Mouse (Mus musculus) C2C12 (cell line): ENCODE results near the gene Fap. TPM values are rescaled to one million over a fixed set of nuclear protein-coding genes. Genes with fewer than 3 reads are reported as not detected.

Experiments used
- H3K27me3 ChIP-seq: one replicate; pipeline ENCODE4 v1.6.1; 2011; ENCODE audit not compliant: control insufficient read depth, insufficient read depth, insufficient read length
- H3K36me3 ChIP-seq: one replicate; pipeline ENCODE4 v1.6.1; 2011; ENCODE audit not compliant: control insufficient read depth, insufficient read depth
- H3K4me3 ChIP-seq: one replicate; pipeline ENCODE4 v1.5.1; 2011; ENCODE audit warnings: mild to moderate bottlenecking, control low read depth; ENCODE audit not compliant: poor library complexity, insufficient read depth, severe bottlenecking
- H3K79me2 ChIP-seq: one replicate; pipeline ENCODE4 v1.6.1; 2011; ENCODE audit not compliant: control insufficient read depth, insufficient read depth
- H3K79me3 ChIP-seq: one replicate; pipeline ENCODE4 v1.6.1; 2011; ENCODE audit warnings: low read depth, control low read depth
- H3ac ChIP-seq: one replicate; pipeline ENCODE3; 2011; ENCODE audit warnings: low read depth; ENCODE audit not compliant: control insufficient read depth, insufficient read length
- CEBPB ChIP-seq: IDR thresholded peaks from one replicate; pipeline ENCODE4 v1.6.1; 2011; ENCODE audit warnings: low read depth, mild to moderate bottlenecking, control low read depth, moderate library complexity
- CTCF ChIP-seq: IDR thresholded peaks from one replicate; pipeline ENCODE4 v1.5.1; 2011; ENCODE audit not compliant: control insufficient read depth, insufficient read depth, insufficient read length
- FOSL1 ChIP-seq: IDR thresholded peaks from one replicate; pipeline ENCODE4 v1.8.0; 2011; ENCODE audit warnings: mild to moderate bottlenecking, low read length; ENCODE audit not compliant: poor library complexity, insufficient read depth, severe bottlenecking
- MAX ChIP-seq: IDR thresholded peaks from one replicate; pipeline ENCODE4 v1.6.1; 2011; ENCODE audit warnings: mild to moderate bottlenecking, control low read depth
- MYOD1 ChIP-seq: IDR thresholded peaks from one replicate; pipeline ENCODE4 v1.6.1; 2011; ENCODE audit warnings: low read depth; ENCODE audit not compliant: control insufficient read depth, insufficient read length
- MYOG ChIP-seq: IDR thresholded peaks from one replicate; pipeline ENCODE4 v1.6.1; 2011; ENCODE audit not compliant: control insufficient read depth, insufficient read length; ENCODE audit errors: extremely low read depth
- USF1 ChIP-seq: IDR thresholded peaks from one replicate; pipeline ENCODE4 v1.6.1; 2011; ENCODE audit warnings: low read depth, mild to moderate bottlenecking, control low read depth, moderate library complexity
- polyA plus RNA-seq: library from polyadenylated mRNA; unstranded; fragments of >200 nt; fragmentation: generic; extraction: Trizol; gene quantifications from one replicate; pipeline ENCODE4 v1.2.1, GENCODE M21; 2012; ENCODE audit warnings: missing spikeins

The Fap gene
- polyA plus RNA-seq, 1 experiment: not detected

DNA sequence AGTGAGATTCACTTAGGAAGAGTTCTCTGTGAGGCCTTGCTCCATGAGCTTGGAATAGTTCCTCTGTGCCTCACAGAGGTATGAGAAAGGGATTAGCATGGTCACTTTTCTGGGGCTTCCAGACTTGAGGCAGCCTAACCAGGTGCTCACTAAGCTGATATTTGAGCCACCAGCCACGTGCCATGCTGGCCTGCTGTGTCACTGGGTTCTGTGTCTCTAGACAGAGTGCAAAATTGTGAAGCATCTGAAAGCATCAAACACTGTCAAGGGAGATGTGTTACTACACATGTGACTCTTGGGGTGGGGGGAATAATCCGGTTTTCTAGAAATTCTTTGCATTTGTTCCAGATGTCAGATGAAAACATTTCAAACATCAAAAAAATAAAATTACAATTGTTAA lies 111.7 kb downstream of the Fap start:
- H3K79me2 ChIP-seq: no peaks in the 10 kb centered on the region
- no peak for TF ChIP-seq FOSL1
- TF ChIP-seq MAX: no peak
- TF ChIP-seq MYOG: no peak
- no peak for TF ChIP-seq CEBPB
- TF ChIP-seq USF1: no peak
- no peak for TF ChIP-seq CTCF
- no peak for TF ChIP-seq MYOD1
- no peaks in the 10 kb centered on the region for H3K79me3 ChIP-seq
- H3K27me3 ChIP-seq: no peaks in the 10 kb centered on the region
- H3K4me3 ChIP-seq: no peak overlapping the region
- no peaks in the 10 kb centered on the region for H3K36me3 ChIP-seq
- no peak overlapping the region for H3ac ChIP-seq

DNA sequence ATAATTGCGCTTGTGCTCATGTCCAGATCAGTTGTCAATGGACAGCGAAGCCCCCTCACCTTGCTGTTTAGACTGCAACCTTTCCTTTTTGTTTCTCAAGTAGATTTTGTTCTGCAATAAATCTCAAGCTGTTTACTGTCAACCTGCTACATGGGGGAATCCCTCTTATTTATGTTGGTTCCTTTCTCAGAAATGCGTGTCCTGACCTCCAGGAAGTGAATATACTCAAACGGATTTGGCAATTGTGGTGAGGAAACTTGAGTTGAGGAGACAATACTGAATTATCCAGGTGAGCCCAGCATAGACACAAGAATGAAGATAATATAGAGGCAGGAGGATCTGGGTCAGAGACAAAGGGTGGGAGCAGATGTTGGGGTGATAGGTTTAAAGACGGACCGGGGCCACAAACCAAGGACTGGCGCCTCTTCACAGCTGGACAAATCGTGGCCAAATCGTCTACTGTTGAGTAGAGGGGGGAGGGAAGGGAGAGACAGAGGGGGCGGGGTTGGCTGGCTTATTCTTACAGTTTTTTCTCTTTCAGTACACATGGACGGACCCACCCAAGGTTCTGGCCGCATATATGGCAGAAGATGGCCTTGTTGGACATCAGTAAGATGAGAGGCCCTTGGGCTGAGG lies 112.9 kb downstream of the Fap start:
- Histone ChIP-seq H3K79me2 (no peaks in the 10 kb centered on the region), H3K79me3 (no peaks in the 10 kb centered on the region), H3K4me3 (no peak overlapping the region), H3K27me3 (no peaks in the 10 kb centered on the region), H3ac (no peak overlapping the region), H3K36me3 (no peaks in the 10 kb centered on the region)
- TF ChIP-seq FOSL1 (no peak), CTCF (no peak), CEBPB (no peak), MYOD1 (no peak), MAX (no peak), USF1 (no peak), MYOG (no peak)

DNA sequence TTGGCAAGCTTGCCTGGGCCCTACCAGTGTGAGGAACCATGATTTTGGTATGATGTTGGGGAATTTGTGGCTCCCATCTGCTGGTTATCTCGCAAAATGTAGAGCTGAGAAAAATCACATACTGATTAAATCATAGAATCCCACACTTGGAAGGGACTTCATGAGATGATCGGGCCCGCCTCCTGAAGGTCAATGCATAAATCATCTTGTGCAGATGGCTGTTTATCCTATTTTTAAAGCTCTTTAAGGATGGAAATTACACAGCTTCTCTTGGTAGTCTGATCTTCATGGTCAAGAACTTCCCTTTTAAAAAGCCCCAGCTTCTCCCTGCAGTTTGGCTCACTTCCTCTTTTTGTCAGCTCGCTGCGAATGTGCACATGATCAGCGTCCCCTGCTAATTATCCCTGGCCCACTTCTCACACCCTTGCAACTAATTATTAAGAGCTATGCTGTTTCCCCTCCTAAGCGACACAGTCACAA lies 113.6 kb downstream of the Fap start:
- TF ChIP-seq CTCF (no peak), MYOD1 (no peak), FOSL1 (no peak), MYOG (no peak), CEBPB (no peak), USF1 (no peak), MAX (no peak)
- H3ac ChIP-seq: no peak overlapping the region
- H3K27me3 ChIP-seq: no peaks in the 10 kb centered on the region
- no peak overlapping the region for H3K4me3 ChIP-seq
- no peaks in the 10 kb centered on the region for H3K79me3 ChIP-seq
- H3K36me3 ChIP-seq: no peaks in the 10 kb centered on the region
- H3K79me2 ChIP-seq: no peaks in the 10 kb centered on the region

DNA sequence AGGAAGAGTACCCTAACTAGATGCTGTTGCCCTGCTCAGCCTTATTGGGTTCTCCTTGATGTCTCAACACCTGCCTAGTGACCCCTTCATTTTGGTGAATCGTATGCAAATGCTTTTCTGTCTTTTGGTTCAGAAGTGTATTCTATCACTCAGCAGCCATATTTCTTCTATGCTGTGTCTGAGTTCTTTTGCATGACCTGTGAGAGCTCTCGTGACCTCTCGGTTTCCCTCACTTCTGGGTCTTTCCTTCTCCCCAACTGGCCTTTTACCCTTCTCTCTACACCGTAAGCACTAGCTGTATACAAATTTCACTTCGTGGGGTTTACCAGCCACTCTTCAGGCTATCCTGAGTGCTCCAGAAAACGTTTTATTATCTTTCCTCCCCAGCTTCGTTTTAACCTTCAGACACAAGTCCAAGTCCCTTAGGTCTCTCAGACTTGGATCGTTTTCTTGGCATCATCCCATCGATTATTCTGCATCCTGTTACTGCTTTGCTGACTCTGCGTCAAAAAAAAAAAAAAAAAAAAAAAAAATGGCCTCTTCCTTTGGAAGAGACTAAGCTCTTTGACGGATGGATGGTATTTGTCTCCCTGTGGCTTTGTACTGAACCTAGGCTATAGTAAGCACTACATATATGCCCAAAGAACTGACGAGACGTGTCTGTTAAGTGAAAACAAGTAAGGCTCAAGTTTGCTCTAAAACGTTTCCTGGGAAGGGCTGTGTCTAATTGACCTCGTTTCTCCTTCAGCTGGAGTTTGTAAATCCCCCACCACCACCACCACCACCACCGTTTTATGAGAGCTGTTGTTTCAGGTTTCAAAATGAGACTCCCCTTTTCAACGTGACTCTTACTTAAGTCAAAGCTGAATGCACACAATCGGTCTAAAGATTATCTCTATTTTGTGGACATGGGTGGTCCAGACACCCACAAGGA lies 114.4 kb downstream of the Fap start:
- H3K27me3 ChIP-seq: no peaks in the 10 kb centered on the region
- no peaks in the 10 kb centered on the region for H3K79me3 ChIP-seq
- no peaks in the 10 kb centered on the region for H3K79me2 ChIP-seq
- H3K36me3 ChIP-seq: no peaks in the 10 kb centered on the region
- H3ac ChIP-seq: no peak overlapping the region
- H3K4me3 ChIP-seq: no peak overlapping the region
- no peak for TF ChIP-seq MAX
- TF ChIP-seq FOSL1: no peak
- TF ChIP-seq CEBPB: no peak
- no peak for TF ChIP-seq CTCF
- no peak for TF ChIP-seq MYOD1
- no peak for TF ChIP-seq USF1
- no peak for TF ChIP-seq MYOG

DNA sequence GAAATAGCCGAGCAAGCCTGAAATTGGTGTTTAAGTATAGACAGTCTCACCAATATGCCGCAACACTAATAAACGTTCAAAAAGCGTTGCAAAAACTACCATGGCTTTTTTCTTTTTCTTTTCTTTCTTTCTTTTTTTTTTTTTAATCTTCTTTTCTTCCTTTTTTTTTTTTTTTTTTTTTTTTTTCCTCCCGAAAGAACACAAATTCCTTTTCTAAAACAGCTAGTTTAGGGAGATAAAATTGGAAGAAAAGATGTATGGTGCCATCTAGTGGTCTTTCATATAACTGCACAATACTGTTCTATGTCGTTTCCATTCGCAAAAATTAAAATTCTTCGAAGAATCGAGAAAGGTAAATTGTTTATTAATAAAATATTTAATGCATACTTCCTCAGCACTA lies 115.8 kb downstream of the Fap start:
- no peak overlapping the region for H3K4me3 ChIP-seq
- H3K36me3 ChIP-seq: no peaks in the 10 kb centered on the region
- no peaks in the 10 kb centered on the region for H3K79me3 ChIP-seq
- no peaks in the 10 kb centered on the region for H3K27me3 ChIP-seq
- H3ac ChIP-seq: no peak overlapping the region
- TF ChIP-seq USF1 (no peak), MAX (no peak), MYOD1 (no peak), CEBPB (no peak), FOSL1 (no peak), MYOG (no peak), CTCF (no peak)
- no peaks in the 10 kb centered on the region for H3K79me2 ChIP-seq

DNA sequence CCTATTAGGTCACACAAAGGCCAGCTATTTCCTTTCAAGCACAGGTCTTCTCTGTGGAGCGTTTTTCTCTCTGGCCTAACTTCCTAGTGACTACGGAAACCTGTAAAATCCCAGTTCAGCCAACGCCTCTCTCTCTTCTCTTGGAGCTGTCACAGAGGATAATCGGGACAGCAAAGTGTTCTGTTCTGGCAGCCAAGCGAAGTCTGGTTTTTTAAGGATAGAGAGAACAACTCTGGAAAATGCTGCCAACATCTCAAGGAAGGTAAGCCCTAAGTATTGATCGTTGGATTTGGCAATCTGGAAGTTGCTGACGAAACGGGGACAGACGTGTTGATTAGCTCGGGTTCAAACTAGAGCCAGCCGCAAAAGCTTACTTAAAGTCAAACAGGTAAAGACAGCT lies 118.9 kb downstream of the Fap start:
- Histone ChIP-seq H3ac (no peak overlapping the region), H3K79me3 (no peaks in the 10 kb centered on the region), H3K79me2 (no peaks in the 10 kb centered on the region), H3K36me3 (no peaks in the 10 kb centered on the region), H3K4me3 (no peak overlapping the region), H3K27me3 (no peaks in the 10 kb centered on the region)
- no peak for TF ChIP-seq MYOD1
- TF ChIP-seq FOSL1: no peak
- TF ChIP-seq USF1: no peak
